Mouse (Mus musculus) CH12.LX (cell line): ENCODE results near the gene Slc7a12. TPM values are rescaled to one million over a fixed set of nuclear protein-coding genes. Genes with fewer than 3 reads are reported as not detected.

Experiments used
- DNase-seq: peaks from one replicate; pipeline ENCODE4 v3.0.0-alpha.2; 2013; ENCODE audit errors: extremely low read depth
- H3K27ac ChIP-seq: 2 replicates; pipeline ENCODE4 v1.5.1; 2012; ENCODE audit warnings: low read depth, mild to moderate bottlenecking, control low read depth, moderate library complexity; ENCODE audit not compliant: insufficient read depth
- H3K27me3 ChIP-seq: replicated peaks from 2 replicates; pipeline ENCODE3; 2012; ENCODE audit warnings: inconsistent platforms
- H3K36me3 ChIP-seq, 2 experiments: replicated peaks in 1 of 2; 2 replicates each; pipeline versions ENCODE3 to v1.6.1; 2012; ENCODE audit warnings: inconsistent platforms in 1 of 2, low read length in 1 of 2, mild to moderate bottlenecking in 1 of 2, mixed read lengths in 1 of 2, moderate library complexity in 1 of 2; ENCODE audit not compliant: control insufficient read depth in 1 of 2, insufficient read depth in 1 of 2
- H3K4me1 ChIP-seq, 2 experiments: 2 replicates each; pipeline ENCODE4 v1.6.1; 2012; ENCODE audit warnings: inconsistent platforms in 1 of 2, moderate library complexity in 1 of 2; ENCODE audit not compliant: insufficient read depth in 2 of 2, control insufficient read depth in 1 of 2
- H3K4me2 ChIP-seq: 2 replicates; pipeline ENCODE4 v1.6.1; 2012; ENCODE audit warnings: low read depth, mild to moderate bottlenecking, control low read depth; ENCODE audit not compliant: poor library complexity, insufficient read depth, severe bottlenecking
- H3K4me3 ChIP-seq, 3 experiments: fragments of 150-350 bp in 1 of 3; sonication (generic) in 1 of 3; replicated peaks in 1 of 3; 2 replicates each; pipeline versions ENCODE3 to v1.5.1; 2011 to 2012; ENCODE audit warnings: low read depth in 2 of 3, low read length in 2 of 3, mild to moderate bottlenecking in 2 of 3, moderate library complexity in 2 of 3, control low read depth in 1 of 3, improper control_type of control experiment in 1 of 3, inconsistent platforms in 1 of 3, mixed read lengths in 1 of 3; ENCODE audit not compliant: poor library complexity in 1 of 3
- H3K79me2 ChIP-seq: replicated peaks from 2 replicates; pipeline ENCODE4 v1.6.1; 2012; ENCODE audit warnings: mild to moderate bottlenecking, moderate library complexity; ENCODE audit not compliant: control insufficient read depth, poor library complexity, insufficient read depth, severe bottlenecking; ENCODE audit errors: extremely low read depth
- H3K9ac ChIP-seq: 2 replicates; pipeline ENCODE4 v1.6.1; 2012; ENCODE audit warnings: low read depth, mild to moderate bottlenecking, control low read depth, moderate library complexity; ENCODE audit not compliant: insufficient read depth
- H3K9me3 ChIP-seq: replicated peaks from 2 replicates; pipeline ENCODE3; 2012; ENCODE audit warnings: low read length, inconsistent platforms, mixed read lengths
- BHLHE40 ChIP-seq: IDR thresholded peaks from 2 replicates; pipeline ENCODE4 v1.6.1; 2011; ENCODE audit warnings: mild to moderate bottlenecking, low read depth, low read length, improper control_type of control experiment
- E2F4 ChIP-seq: IDR thresholded peaks from 2 replicates; pipeline ENCODE4 v1.6.1; 2011; ENCODE audit warnings: low read depth, low read length, improper control_type of control experiment; ENCODE audit not compliant: insufficient replicate concordance
- IRF4 ChIP-seq: IDR thresholded peaks from 2 replicates; pipeline ENCODE4 v1.6.1; 2014; ENCODE audit warnings: low read depth, mild to moderate bottlenecking, inconsistent platforms, low read length, improper control_type of control experiment
- JUN ChIP-seq: IDR thresholded peaks from 2 replicates; pipeline ENCODE4 v1.6.1; 2011; ENCODE audit warnings: low read depth, mild to moderate bottlenecking, low read length, improper control_type of control experiment, moderate library complexity; ENCODE audit not compliant: insufficient read depth
- JUND ChIP-seq: conservative IDR thresholded peaks from 2 replicates; pipeline ENCODE4 v1.6.1; 2011; ENCODE audit warnings: low read depth, low read length, improper control_type of control experiment
- MAZ ChIP-seq: IDR thresholded peaks from 2 replicates; pipeline ENCODE4 v1.6.1; 2012; ENCODE audit warnings: low read depth, mild to moderate bottlenecking, inconsistent platforms, low read length, improper control_type of control experiment, moderate library complexity
- MEF2A ChIP-seq: IDR thresholded peaks from 2 replicates; pipeline ENCODE4 v1.6.1; 2014; ENCODE audit warnings: low read depth, mild to moderate bottlenecking, inconsistent platforms, low read length, improper control_type of control experiment, borderline replicate concordance
- NRF1 ChIP-seq: IDR thresholded peaks from 2 replicates; pipeline ENCODE4 v1.6.1; 2014; ENCODE audit warnings: low read depth, mild to moderate bottlenecking, inconsistent platforms, low read length, improper control_type of control experiment, moderate library complexity
- SIN3A ChIP-seq: IDR thresholded peaks from 2 replicates; pipeline ENCODE4 v1.6.1; 2012; ENCODE audit warnings: low read length, improper control_type of control experiment, inconsistent platforms
- ZMIZ1 ChIP-seq: IDR thresholded peaks from 2 replicates; pipeline ENCODE4 v1.6.1; 2012; ENCODE audit warnings: low read depth, mild to moderate bottlenecking, inconsistent platforms, low read length, improper control_type of control experiment
- dilution Hi-C: fragments of 300-500 bp; cut with MboI; formaldehyde crosslinking; loops from 2 replicates; pipeline ENCODE4 v1.14.3; 2020; ENCODE audit warnings: low sequenced_read_pairs; ENCODE audit not compliant: extremely low pct_unique_long_range_greater_than_20kb, extremely low pct_ligation_motif_present
- in situ Hi-C: fragments of 300-500 bp; cut with MboI; formaldehyde crosslinking; loops from 3 replicates; pipeline ENCODE4 v1.14.3; 2019; ENCODE audit warnings: low sequenced_read_pairs, low pct_ligation_motif_present, low pct_unique_long_range_greater_than_20kb, mixed read lengths
- polyA plus RNA-seq: library from polyadenylated mRNA; unstranded; fragments of >175 nt; gene quantifications from 2 replicates; pipeline ENCODE4 v1.2.1, GENCODE M21; 2012; ENCODE audit warnings: low read depth; ENCODE audit not compliant: insufficient read length
- total RNA-seq, 2 experiments: library from RNA; depleted of rRNA; stranded (reverse); fragments of 300-350 nt in 1 of 2; fragments of >200 nt in 1 of 2; gene quantifications; 2 replicates each; pipeline ENCODE4 v1.2.3; 2012 to 2014

Gene Slc7a12
- total and polyA plus RNA-seq, 3 experiments: not detected

- dilution Hi-C loops: no loop called here
- Histone ChIP-seq H3K4me2 (no peak overlapping the region), H3K27me3 (no peaks in the 10 kb centered on the region), H3K9me3 (no peaks in the 10 kb centered on the region), H3K4me3 (no peak overlapping the region), H3K9ac (no peak overlapping the region), H3K27ac (no peak overlapping the region), H3K79me2 (no peaks in the 10 kb centered on the region), H3K36me3 (no peaks in the 10 kb centered on the region), H3K4me1 (no peaks in the 10 kb centered on the region)
- no peak for DNase-seq
- no peak for TF ChIP-seq IRF4
- no peak for TF ChIP-seq SIN3A
- no peak for TF ChIP-seq BHLHE40
- no peak for TF ChIP-seq MEF2A
- in situ Hi-C loops: no loop called here
Measured at GRCm38 (mm10) chr3:14446015-14446414, 34.5 kb upstream of the Slc7a12 start.

GRCm38 (mm10) chr3:14446691-14447090 is 33.8 kb upstream of the Slc7a12 start:
- Histone ChIP-seq H3K4me2 (no peak overlapping the region), H3K36me3 (no peaks in the 10 kb centered on the region), H3K4me1 (no peaks in the 10 kb centered on the region), H3K27me3 (no peaks in the 10 kb centered on the region), H3K27ac (no peak overlapping the region), H3K9ac (no peak overlapping the region), H3K79me2 (no peaks in the 10 kb centered on the region), H3K4me3 (no peak overlapping the region), H3K9me3 (no peaks in the 10 kb centered on the region)
- dilution Hi-C loops: no loop called here
- in situ Hi-C loops: no loop called here
- TF ChIP-seq JUND (no peak), E2F4 (no peak), MAZ (no peak), MEF2A (no peak), JUN (no peak), NRF1 (no peak), BHLHE40 (no peak), ZMIZ1 (no peak)
- DNase-seq: no peak

Other genes with a start within 250 kb of the Slc7a12 start
- 117 and 181 TPM in 2 replicates for gene 1810022K09Rik, start 130.6 kb downstream of the Slc7a12 start, total RNA-seq (2012; rRNA removed)
- 261 and 339 TPM in 2 replicates for gene 1810022K09Rik, start 130.6 kb downstream of the Slc7a12 start, total RNA-seq (2014; rRNA removed)
- gene 1810022K09Rik, start 130.6 kb downstream of the Slc7a12 start, polyA plus RNA-seq: 242 and 278 TPM in 2 replicates
- 10.8 and 14.3 TPM in 2 replicates for gene Car13, start 161.0 kb downstream of the Slc7a12 start, total RNA-seq (2012; rRNA removed)
- 25.4 and 27.0 TPM in 2 replicates for gene Car13, start 161.0 kb downstream of the Slc7a12 start, total RNA-seq (2014; rRNA removed)
- 20.5 and 23.2 TPM in 2 replicates for gene Car13, start 161.0 kb downstream of the Slc7a12 start, polyA plus RNA-seq